Mouse (Mus musculus): ENCODE results near the gene Cfap57. TPM values are rescaled to one million over a fixed set of nuclear protein-coding genes. Genes with fewer than 3 reads are reported as not detected.

Gene Cfap57
- polyA plus RNA-seq, 1 experiment from 2014 or later = 0.82 TPM

- Histone ChIP-seq H3K36me3 (replicated peaks) (no peaks in the 10 kb centered on the region), H3K4me1 (replicated peaks) (no peaks in the 10 kb centered on the region), H3K27ac (replicated peaks) (no peak overlapping the region), H3K27me3 (no peaks in the 10 kb centered on the region), H3K9ac (no peak overlapping the region), H3K9me3 (replicated peaks) (no peaks in the 10 kb centered on the region), H3K4me3 (replicated peaks) (no peak overlapping the region), H3K4me2 (no peak overlapping the region)
- WGBS (ENCODE audit: insufficient replicate concordance) = 70% methylated on average over 6 of the region's 6 CpGs
- ATAC-seq (ENCODE audit: insufficient read depth) = no peak
These were observed 85.0 kb downstream of the Cfap57 start for GRCm38 (mm10) chr4:118535610-118536009.

- Histone ChIP-seq H3K27ac (replicated peaks) (no peak overlapping the region), H3K27me3 (no peaks in the 10 kb centered on the region), H3K36me3 (replicated peaks) (no peaks in the 10 kb centered on the region), H3K4me2 (no peak overlapping the region), H3K9me3 (replicated peaks) (no peaks in the 10 kb centered on the region), H3K4me1 (replicated peaks) (no peaks in the 10 kb centered on the region), H3K4me3 (replicated peaks) (no peak overlapping the region), H3K9ac (no peak overlapping the region)
- WGBS (ENCODE audit: insufficient replicate concordance) = 42% methylated on average over 7 of the region's 7 CpGs
- no peak for ATAC-seq (ENCODE audit: insufficient read depth)
These were observed 87.0 kb downstream of the Cfap57 start for GRCm38 (mm10) chr4:118533605-118534004.

GRCm38 (mm10) chr4:118533156-118533555 lies 87.4 kb downstream of the Cfap57 start:
- H3K27ac ChIP-seq (replicated peaks) = no peak overlapping the region
- no peak overlapping the region for H3K4me2 ChIP-seq
- no peaks in the 10 kb centered on the region for H3K36me3 ChIP-seq (replicated peaks)
- 23% methylated on average over 3 of the region's 4 CpGs for WGBS (ENCODE audit: insufficient replicate concordance)
- no peaks in the 10 kb centered on the region for H3K27me3 ChIP-seq
- ATAC-seq (ENCODE audit: insufficient read depth) = no peak
- no peak overlapping the region for H3K4me3 ChIP-seq (replicated peaks)
- H3K9me3 ChIP-seq (replicated peaks) = no peaks in the 10 kb centered on the region
- H3K9ac ChIP-seq = no peak overlapping the region
- H3K4me1 ChIP-seq (replicated peaks) = no peaks in the 10 kb centered on the region

GRCm38 (mm10) chr4:118532663-118533062 lies 87.9 kb downstream of the Cfap57 start:
- no peaks in the 10 kb centered on the region for H3K27me3 ChIP-seq
- no peak for ATAC-seq (ENCODE audit: insufficient read depth)
- H3K4me2 ChIP-seq = no peak overlapping the region
- H3K9ac ChIP-seq = no peak overlapping the region
- no peaks in the 10 kb centered on the region for H3K9me3 ChIP-seq (replicated peaks)
- H3K27ac ChIP-seq (replicated peaks) = no peak overlapping the region
- H3K36me3 ChIP-seq (replicated peaks) = no peaks in the 10 kb centered on the region
- WGBS (ENCODE audit: insufficient replicate concordance) = 43% methylated on average over 5 of the region's 5 CpGs
- H3K4me1 ChIP-seq (replicated peaks) = no peaks in the 10 kb centered on the region
- H3K4me3 ChIP-seq (replicated peaks) = no peak overlapping the region

GRCm38 (mm10) chr4:118527720-118528119 lies 92.9 kb downstream of the Cfap57 start:
- H3K4me2 ChIP-seq = peak overlapping the region; percentile 33; the same call in 1 of the 2 replicates
- H3K9me3 ChIP-seq (replicated peaks) = no peaks in the 10 kb centered on the region
- peaks cover 3% of the 10 kb centered on the region; the same call in 1 of the 2 replicates for H3K4me1 ChIP-seq (replicated peaks)
- no peak overlapping the region for H3K9ac ChIP-seq
- no peaks in the 10 kb centered on the region for H3K27me3 ChIP-seq
- no peaks in the 10 kb centered on the region for H3K36me3 ChIP-seq (replicated peaks)
- H3K4me3 ChIP-seq (replicated peaks) = no peak overlapping the region
- WGBS (ENCODE audit: insufficient replicate concordance) = 61% methylated on average over 6 of the region's 6 CpGs
- no peak overlapping the region for H3K27ac ChIP-seq (replicated peaks)
- ATAC-seq (ENCODE audit: insufficient read depth) = no peak

GRCm38 (mm10) chr4:118527335-118527681 lies 93.3 kb downstream of the Cfap57 start:
- Histone ChIP-seq H3K4me2 (peak overlapping the region; percentile 33), H3K9ac (no peak overlapping the region), H3K27me3 (no peaks in the 10 kb centered on the region), H3K36me3 (replicated peaks) (no peaks in the 10 kb centered on the region), H3K27ac (replicated peaks) (peak overlapping the region; percentile 55; the same call in 1 of the 2 replicates), H3K9me3 (replicated peaks) (no peaks in the 10 kb centered on the region), H3K4me1 (replicated peaks) (peaks cover 3% of the 10 kb centered on the region; the same call in 1 of the 2 replicates), H3K4me3 (replicated peaks) (peak overlapping the region; percentile 25)
- ATAC-seq (ENCODE audit: insufficient read depth) = no peak
- 49% methylated on average over 5 of the region's 5 CpGs for WGBS (ENCODE audit: insufficient replicate concordance)

- H3K4me1 ChIP-seq (replicated peaks) = peaks cover 3% of the 10 kb centered on the region; the same call in 1 of the 2 replicates
- no peaks in the 10 kb centered on the region for H3K27me3 ChIP-seq
- H3K27ac ChIP-seq (replicated peaks) = peak within 1 kb of the TSS; percentile 55; the same call in 1 of the 2 replicates
- ATAC-seq (ENCODE audit: insufficient read depth) = peak; percentile 58
- H3K9ac ChIP-seq = no peak within 1 kb of the TSS
- no peaks in the 10 kb centered on the region for H3K36me3 ChIP-seq (replicated peaks)
- no peaks in the 10 kb centered on the region for H3K9me3 ChIP-seq (replicated peaks)
- peak within 1 kb of the TSS; percentile 33 for H3K4me2 ChIP-seq
- H3K4me3 ChIP-seq (replicated peaks) = peak within 1 kb of the TSS; percentile 25
- WGBS (ENCODE audit: insufficient replicate concordance) = 46% methylated on average over 17 of the region's 17 CpGs
These were observed 93.9 kb downstream of the Cfap57 start, which contains the start of gene 2610528J11Rik for GRCm38 (mm10) chr4:118526408-118527334. Gene 2610528J11Rik, plus strand, starts transcription at chr4:118526999.

- H3K36me3 ChIP-seq (replicated peaks) = no peaks in the 10 kb centered on the region
- no peaks in the 10 kb centered on the region for H3K9me3 ChIP-seq (replicated peaks)
- 39% methylated on average over 3 of the region's 3 CpGs for WGBS (ENCODE audit: insufficient replicate concordance)
- peaks cover 3% of the 10 kb centered on the region; the same call in 1 of the 2 replicates for H3K4me1 ChIP-seq (replicated peaks)
- no peak overlapping the region for H3K4me3 ChIP-seq (replicated peaks)
- no peaks in the 10 kb centered on the region for H3K27me3 ChIP-seq
- H3K27ac ChIP-seq (replicated peaks) = no peak overlapping the region
- H3K9ac ChIP-seq = no peak overlapping the region
- H3K4me2 ChIP-seq = no peak overlapping the region
- ATAC-seq (ENCODE audit: insufficient read depth) = no peak
These were observed 94.8 kb downstream of the Cfap57 start for GRCm38 (mm10) chr4:118525779-118526178.

- Histone ChIP-seq H3K4me1 (replicated peaks) (peaks cover 3% of the 10 kb centered on the region; the same call in 1 of the 2 replicates), H3K36me3 (replicated peaks) (no peaks in the 10 kb centered on the region), H3K9me3 (replicated peaks) (no peaks in the 10 kb centered on the region), H3K27ac (replicated peaks) (no peak overlapping the region), H3K27me3 (no peaks in the 10 kb centered on the region), H3K4me2 (no peak overlapping the region), H3K4me3 (replicated peaks) (no peak overlapping the region), H3K9ac (no peak overlapping the region)
- WGBS (ENCODE audit: insufficient replicate concordance) = 67% methylated on average over 7 of the region's 7 CpGs
- no peak for ATAC-seq (ENCODE audit: insufficient read depth)
These were observed 96.6 kb downstream of the Cfap57 start for GRCm38 (mm10) chr4:118523976-118524375.

- Histone ChIP-seq H3K4me1 (replicated peaks) (peaks cover 11% of the 10 kb centered on the region; the same call in 1 of the 2 replicates), H3K27ac (replicated peaks) (no peak overlapping the region), H3K9me3 (replicated peaks) (no peaks in the 10 kb centered on the region), H3K27me3 (peaks cover 11% of the 10 kb centered on the region; the same call in 1 of the 2 replicates), H3K9ac (no peak overlapping the region), H3K36me3 (replicated peaks) (no peaks in the 10 kb centered on the region), H3K4me2 (no peak overlapping the region), H3K4me3 (replicated peaks) (no peak overlapping the region)
- no peak for ATAC-seq (ENCODE audit: insufficient read depth)
- 67% methylated on average over 7 of the region's 7 CpGs for WGBS (ENCODE audit: insufficient replicate concordance)
These were observed 98.3 kb downstream of the Cfap57 start for GRCm38 (mm10) chr4:118522248-118522647.

- Histone ChIP-seq H3K36me3 (replicated peaks) (no peaks in the 10 kb centered on the region), H3K4me3 (replicated peaks) (no peak overlapping the region), H3K4me2 (no peak overlapping the region), H3K4me1 (replicated peaks) (peaks cover 18% of the 10 kb centered on the region; the same call in 1 of the 2 replicates), H3K27me3 (peaks cover 21% of the 10 kb centered on the region), H3K9ac (no peak overlapping the region), H3K27ac (replicated peaks) (no peak overlapping the region), H3K9me3 (replicated peaks) (no peaks in the 10 kb centered on the region)
- WGBS (ENCODE audit: insufficient replicate concordance) = 46% methylated on average over 5 of the region's 5 CpGs
- ATAC-seq (ENCODE audit: insufficient read depth) = no peak
These were observed 102.4 kb downstream of the Cfap57 start for GRCm38 (mm10) chr4:118518208-118518607.

Measured in liver, embryonic 15.5 days (tissue).